Mouse (Mus musculus) testis, adult 2 months (tissue): Measurements from ENCODE around the gene Prkag2.

Source experiments
- CTCF ChIP-seq: fragments of 200-500 bp; IDR thresholded peaks from 2 replicates; pipeline ENCODE4 v1.5.1; 2012; ENCODE audit warnings: low read depth, mild to moderate bottlenecking, inconsistent platforms, low read length, moderate library complexity; ENCODE audit not compliant: control insufficient read depth, insufficient read depth, insufficient replicate concordance
- POLR2A ChIP-seq: fragments of 200-500 bp; IDR thresholded peaks from 2 replicates; pipeline ENCODE4 v1.6.1; 2012; ENCODE audit warnings: low read depth, mild to moderate bottlenecking, inconsistent platforms, low read length, moderate library complexity; ENCODE audit not compliant: control insufficient read depth

DNA sequence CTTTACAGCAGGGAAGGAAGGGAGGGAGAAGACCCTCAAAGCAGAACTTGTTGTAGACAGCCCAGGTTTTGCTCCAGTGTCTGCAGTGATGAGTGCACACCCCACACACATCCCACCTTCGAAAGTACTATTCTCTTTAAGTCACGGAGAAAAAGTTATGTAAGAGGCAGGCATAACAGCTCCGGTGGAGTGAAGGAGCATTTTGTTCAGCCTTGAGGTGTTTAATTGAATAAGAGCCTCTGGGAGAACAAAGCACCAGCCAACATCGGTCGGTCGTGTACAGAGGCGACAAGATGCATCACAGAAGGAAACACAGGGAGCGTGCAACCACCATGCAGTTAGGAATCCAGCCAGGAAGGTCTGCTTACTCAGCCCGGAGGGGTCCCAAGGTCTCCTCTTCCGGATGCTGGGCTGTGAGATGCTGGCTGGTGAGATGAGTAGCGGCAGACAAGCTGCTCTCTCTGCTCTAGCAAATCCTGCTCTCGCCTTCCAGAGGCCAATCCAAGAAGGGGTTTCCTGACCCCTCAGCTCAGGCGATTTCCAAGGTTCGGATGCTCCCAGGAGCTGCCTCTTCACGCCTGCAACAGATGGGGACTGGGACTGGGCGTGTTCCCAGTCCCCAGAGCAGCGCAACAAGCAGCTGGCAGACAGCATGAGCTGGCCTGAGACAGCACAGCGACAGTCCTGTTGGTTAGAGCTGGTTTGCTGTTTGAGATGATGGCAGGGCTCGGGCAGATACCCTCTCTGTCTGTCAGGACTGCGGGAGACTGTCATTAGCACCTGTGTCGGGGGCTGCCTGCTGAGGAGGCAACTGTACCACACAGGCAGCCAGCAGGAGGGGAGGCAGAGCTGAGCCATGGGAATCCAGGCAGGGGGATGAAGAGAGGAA, 41.3 kb downstream of the Prkag2 start:
- TF ChIP-seq CTCF (no peak), POLR2A (no peak)
